Mouse (Mus musculus) ES-Bruce4 (cell line): ENCODE data around the gene Foxp1. TPM values are rescaled to one million over a fixed set of nuclear protein-coding genes. Genes with fewer than 3 reads are reported as not detected.

ENCODE experiments used
- H3K27ac ChIP-seq: 2 replicates; pipeline ENCODE4 v1.5.1; 2012; ENCODE audit warnings: low read length, inconsistent platforms; ENCODE audit not compliant: insufficient read depth
- H3K27me3 ChIP-seq: 2 replicates; pipeline ENCODE4 v1.6.1; 2012; ENCODE audit warnings: mild to moderate bottlenecking, low read length, inconsistent platforms; ENCODE audit not compliant: control insufficient read depth, poor library complexity, insufficient read depth, severe bottlenecking
- H3K36me3 ChIP-seq: 2 replicates; pipeline ENCODE4 v1.6.1; 2012; ENCODE audit warnings: inconsistent platforms, mild to moderate bottlenecking, low read length, moderate library complexity; ENCODE audit not compliant: control insufficient read depth, poor library complexity, insufficient read depth, severe bottlenecking
- H3K4me1 ChIP-seq: one replicate; pipeline ENCODE4 v1.8.1; 2011; ENCODE audit warnings: low read length; ENCODE audit not compliant: control insufficient read depth, insufficient read depth
- H3K4me3 ChIP-seq: 2 replicates; pipeline ENCODE4 v1.5.1; 2011; ENCODE audit warnings: low read depth, mild to moderate bottlenecking, low read length
- H3K9ac ChIP-seq: 2 replicates; pipeline ENCODE4 v1.6.1; 2012; ENCODE audit warnings: low read depth, mild to moderate bottlenecking, inconsistent platforms; ENCODE audit not compliant: poor library complexity, severe bottlenecking
- H3K9me3 ChIP-seq: replicated peaks from 2 replicates; pipeline ENCODE4 v1.6.1; 2012; ENCODE audit warnings: mild to moderate bottlenecking, low read length, inconsistent platforms; ENCODE audit not compliant: control insufficient read depth, poor library complexity, insufficient read depth, severe bottlenecking
- CTCF ChIP-seq: IDR thresholded peaks from one replicate; pipeline ENCODE4 v1.8.1; 2011; ENCODE audit warnings: low read depth, low read length
- EP300 ChIP-seq: IDR thresholded peaks from 2 replicates; pipeline ENCODE4 v1.6.1; 2011; ENCODE audit warnings: low read depth, low read length; ENCODE audit not compliant: insufficient read depth
- POLR2A ChIP-seq: IDR thresholded peaks from one replicate; pipeline ENCODE4 v1.8.1; 2011; ENCODE audit warnings: low read length; ENCODE audit not compliant: insufficient read depth
- polyA plus RNA-seq: library from polyadenylated mRNA; stranded (reverse); fragments of >200 nt; gene quantifications from 2 replicates; pipeline ENCODE4 v1.2.4, GENCODE M21; 2011; ENCODE audit warnings: low read depth; ENCODE audit not compliant: missing spikeins, insufficient read depth, insufficient read length

Foxp1 gene
- polyA plus RNA-seq, 1 experiment: 33.5 TPM

GRCm38 (mm10) chr6:99309466-99310170 lies 212.9 kb downstream of the Foxp1 start:
- no peak for TF ChIP-seq EP300
- no peak for TF ChIP-seq CTCF
- no peak for TF ChIP-seq POLR2A
- no peak overlapping the region for H3K4me3 ChIP-seq
- no peak overlapping the region for H3K27ac ChIP-seq
- no peak overlapping the region for H3K9ac ChIP-seq
- H3K4me1 ChIP-seq: no peaks in the 10 kb centered on the region
- H3K27me3 ChIP-seq: no peaks in the 10 kb centered on the region
- no peaks in the 10 kb centered on the region for H3K36me3 ChIP-seq
- no peaks in the 10 kb centered on the region for H3K9me3 ChIP-seq

DNA sequence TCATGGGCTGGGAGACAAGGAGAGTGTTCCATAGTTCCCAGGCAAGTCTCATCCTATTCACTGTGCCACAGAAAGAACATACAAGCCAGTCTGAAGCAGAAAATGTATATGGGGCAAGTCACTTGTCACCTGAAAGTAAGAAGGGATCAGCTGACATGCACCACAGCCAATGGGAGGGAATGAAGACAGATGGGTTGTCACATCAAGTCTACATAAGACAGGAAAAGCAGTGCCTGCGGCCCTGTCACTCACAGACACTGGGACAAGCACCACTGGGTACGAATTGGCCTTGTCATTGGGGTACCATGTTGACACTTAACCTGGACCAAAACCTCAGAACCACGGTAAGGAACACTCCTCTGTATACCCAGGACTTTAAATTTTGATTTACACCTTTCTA lies 216.8 kb downstream of the Foxp1 start:
- Histone ChIP-seq H3K27ac (no peak overlapping the region), H3K9me3 (no peaks in the 10 kb centered on the region), H3K36me3 (no peaks in the 10 kb centered on the region), H3K27me3 (no peaks in the 10 kb centered on the region), H3K4me3 (no peak overlapping the region), H3K9ac (no peak overlapping the region), H3K4me1 (no peaks in the 10 kb centered on the region)
- no peak for TF ChIP-seq EP300
- TF ChIP-seq POLR2A: no peak

- no peak overlapping the region for H3K27ac ChIP-seq
- TF ChIP-seq POLR2A: no peak
- no peak for TF ChIP-seq EP300
- TF ChIP-seq CTCF: no peak
- H3K9ac ChIP-seq: no peak overlapping the region
- no peak overlapping the region for H3K4me3 ChIP-seq
- no peaks in the 10 kb centered on the region for H3K27me3 ChIP-seq
- no peaks in the 10 kb centered on the region for H3K36me3 ChIP-seq
- H3K4me1 ChIP-seq: no peaks in the 10 kb centered on the region
- no peaks in the 10 kb centered on the region for H3K9me3 ChIP-seq
Observed at GRCm38 (mm10) chr6:99305236-99305635, 217.3 kb downstream of the Foxp1 start.

GRCm38 (mm10) chr6:99302662-99303435 lies 219.7 kb downstream of the Foxp1 start:
- H3K4me3 ChIP-seq: no peak overlapping the region
- no peaks in the 10 kb centered on the region for H3K9me3 ChIP-seq
- TF ChIP-seq CTCF (no peak), POLR2A (no peak), EP300 (no peak)
- no peaks in the 10 kb centered on the region for H3K36me3 ChIP-seq
- no peak overlapping the region for H3K9ac ChIP-seq
- no peak overlapping the region for H3K27ac ChIP-seq
- H3K27me3 ChIP-seq: no peaks in the 10 kb centered on the region
- H3K4me1 ChIP-seq: no peaks in the 10 kb centered on the region

- H3K36me3 ChIP-seq: no peaks in the 10 kb centered on the region
- no peak for TF ChIP-seq CTCF
- no peak for TF ChIP-seq POLR2A
- no peak for TF ChIP-seq EP300
- no peaks in the 10 kb centered on the region for H3K9me3 ChIP-seq
- no peak overlapping the region for H3K27ac ChIP-seq
- no peak overlapping the region for H3K4me3 ChIP-seq
- H3K9ac ChIP-seq: no peak overlapping the region
- no peaks in the 10 kb centered on the region for H3K4me1 ChIP-seq
- H3K27me3 ChIP-seq: no peaks in the 10 kb centered on the region
Observed at GRCm38 (mm10) chr6:99301923-99302322, 220.6 kb downstream of the Foxp1 start.

GRCm38 (mm10) chr6:99300235-99300634 lies 222.3 kb downstream of the Foxp1 start:
- no peak overlapping the region for H3K4me3 ChIP-seq
- no peaks in the 10 kb centered on the region for H3K27me3 ChIP-seq
- no peaks in the 10 kb centered on the region for H3K4me1 ChIP-seq
- no peak overlapping the region for H3K9ac ChIP-seq
- no peak overlapping the region for H3K27ac ChIP-seq
- no peaks in the 10 kb centered on the region for H3K9me3 ChIP-seq
- TF ChIP-seq POLR2A: no peak
- no peak for TF ChIP-seq EP300
- TF ChIP-seq CTCF: no peak
- H3K36me3 ChIP-seq: no peaks in the 10 kb centered on the region
